Mouse (Mus musculus): ENCODE results near the gene Lingo1.

- TF ChIP-seq CTCF (IDR thresholded peaks at IDR 0.05; ENCODE audit: low read depth): no peak
- TF ChIP-seq EP300 (IDR thresholded peaks at IDR 0.05; ENCODE audit: low read depth): no peak
These were observed 94.9 kb downstream of the Lingo1 start for GRCm38 (mm10) chr9:56701394-56701793.

Measured in liver, postnatal 0 days (tissue).